14 mouse cellular contexts compared by ENCODE assay signal in genomic region chr12:81273333-81273732, GRCm38 (mm10). TPM values are rescaled to one million over a fixed set of nuclear protein-coding genes. Genes with fewer than 3 reads are reported as not detected.
DNase-seq lines count a peak whose midpoint lies in the region; ATAC-seq and TF ChIP-seq lines count a peak whose summit lies in the region.
"Had no signal": no experiment of that assay in that cellular context is flagged by ENCODE, and none has a peak within 500 bp of the region (broad histone marks: within the 10 kb centered on the region; RNA-seq: fewer than 3 reads in every experiment).

No protein-coding gene starts in this region.

- H3K4me1 ChIP-seq in forebrain, postnatal 0 days (ENCODE audit: insufficient read depth): no peaks in the 10 kb centered on the region; the same call in 1 of the 2 replicates
- peaks cover 9% of the 10 kb centered on the region for H3K4me1 ChIP-seq in midbrain, embryonic 14.5 days (ENCODE audit: control insufficient read depth, insufficient read depth, low read length)

- peaks cover 5% of the 10 kb centered on the region; the same call in 1 of the 2 replicates for H3K27me3 ChIP-seq in forebrain, postnatal 0 days (ENCODE audit: insufficient read depth, low read length)
- H3K27me3 ChIP-seq in midbrain, embryonic 14.5 days (ENCODE audit: control insufficient read depth, insufficient read depth, low read length): no peaks in the 10 kb centered on the region

- peak; percentile 88 for ATAC-seq in forebrain, postnatal 0 days
- peak; percentile 60; the same call in 1 of the 2 replicates for ATAC-seq in midbrain, embryonic 14.5 days (ENCODE audit: low FRiP score, low TSS enrichment)
- ATAC-seq in inflammation-experienced regulatory T-cells, adult 6 months: no peak
- ATAC-seq: Patski had no signal

- no peak overlapping the region for H3K4me2 ChIP-seq in forebrain, postnatal 0 days (ENCODE audit: low read depth)
- H3K4me2 ChIP-seq in midbrain, embryonic 14.5 days (ENCODE audit: low read length): no peak overlapping the region

- H3K27ac ChIP-seq in forebrain, postnatal 0 days (ENCODE audit: low read depth, low read length): peak overlapping the region; percentile 40; the same call in 1 of the 2 replicates
- peak overlapping the region; percentile 47; the same call in 1 of the 2 replicates for H3K27ac ChIP-seq in midbrain, embryonic 14.5 days (replicated peaks; ENCODE audit: low read depth, low read length)

- intact Hi-C loops in gastrocnemius, postnatal 36 days (cut with DNase I): no loop called here

- no peak overlapping the region for H3K9ac ChIP-seq in forebrain, postnatal 0 days
- no peak overlapping the region for H3K9ac ChIP-seq in midbrain, embryonic 14.5 days (replicated peaks; ENCODE audit: low read length)

- WGBS in forebrain, postnatal 0 days: 19% methylated on average over 3 of the region's 3 CpGs
- 9% methylated on average over 3 of the region's 3 CpGs for WGBS in midbrain, embryonic 14.5 days

- no peak overlapping the region for H3K4me3 ChIP-seq in forebrain, postnatal 0 days (ENCODE audit: low read depth, low read length)
- no peak overlapping the region for H3K4me3 ChIP-seq in midbrain, embryonic 14.5 days (replicated peaks; ENCODE audit: low read depth, low read length)

- DNase-seq in R1 (ENCODE audit: low read depth, low spot score): peak; percentile 55
- DNase-seq in brain, embryonic 18.5 days (ENCODE audit: low read depth, low spot score): peak; percentile 43
- peak; percentile 59 for DNase-seq in forebrain, postnatal 0 days
- peak; percentile 82 for DNase-seq in midbrain, embryonic 14.5 days
- DNase-seq in gastrocnemius, adult 18-20 months (ENCODE audit: low spot score): no peak
- no peak for DNase-seq in gastrocnemius, postnatal 36 days
- DNase-seq: adrenal gland, postnatal 10 days; cerebellum, postnatal 36 days; kidney, postnatal 14 days; lung, postnatal 10 days had no signal

- no peaks in the 10 kb centered on the region for H3K36me3 ChIP-seq in forebrain, postnatal 0 days (ENCODE audit: insufficient read depth)
- no peaks in the 10 kb centered on the region for H3K36me3 ChIP-seq in midbrain, embryonic 14.5 days (ENCODE audit: control insufficient read depth, insufficient read depth, low read length)

- no peaks in the 10 kb centered on the region for H3K9me3 ChIP-seq in forebrain, postnatal 0 days (ENCODE audit: low read length)
- H3K9me3 ChIP-seq in midbrain, embryonic 14.5 days (ENCODE audit: control insufficient read depth, low read length): no peaks in the 10 kb centered on the region

- TF ChIP-seq CTCF in forebrain, postnatal 0 days (IDR thresholded peaks at IDR 0.05; ENCODE audit: low read depth): no peak

RNA-seq across cellular contexts. Expression of gene Slc8a3, which starts 59.6 kb away (rescaled TPM):
- total RNA-seq in forebrain, postnatal 0 days (2014; rRNA removed): 27.9 and 38.7 TPM in 2 replicates
- 5.7 and 10.5 TPM in 2 replicates for polyA plus RNA-seq in forebrain, postnatal 0 days (2015; fragmentation: Nextera tagmentation; extraction: Ambion mirVana)
- 6.1 and 6.8 TPM in 2 replicates for polyA plus RNA-seq in midbrain, embryonic 14.5 days (2014; fragmentation: Nextera tagmentation; extraction: Ambion mirVana)
- total RNA-seq in gastrocnemius, adult 18-20 months (2021): 10 to 100 TPM; 41.3 to 52.3 TPM
- polyA plus RNA-seq in inflammation-experienced regulatory T-cells, adult 6 months (2017; shearing (Covaris generic)): not detected
- 10 to 100 TPM; 21.7 to 30.7 TPM for total RNA-seq in gastrocnemius, postnatal 36 days (2021)
- polyA plus RNA-seq: liver, adult 2 months; spleen, adult 2 months had no signal

Comparison
In these comparisons a context has a peak if more than half of its experiments do, and no peak if none do; other contexts are left out.
1. DNase-seq: peak in R1 (single experiment), brain, embryonic 18.5 days (single experiment), forebrain, postnatal 0 days (single experiment) and midbrain, embryonic 14.5 days (single experiment); none in gastrocnemius, adult 18-20 months (single experiment) and gastrocnemius, postnatal 36 days (0 of 2).